Mouse (Mus musculus) kidney, adult 2 months (tissue): ENCODE measurements at regions not wholly inside any gene's neighbourhood (a gene's known extent, or its start where the extent isn't known, plus 50 kb on each side); places are given as distances from the start of the nearest gene placed in this dataset.

Source experiments
- CTCF ChIP-seq: fragments of 200-500 bp; conservative IDR thresholded peaks from 2 replicates; pipeline ENCODE4 v1.5.1; 2011; ENCODE audit warnings: low read depth, mild to moderate bottlenecking, control low read depth, low read length, moderate library complexity, mixed read lengths; ENCODE audit not compliant: insufficient read depth, insufficient read length
- POLR2A ChIP-seq: fragments of 200-500 bp; IDR thresholded peaks from one replicate; pipeline ENCODE4 v1.6.1; 2011; ENCODE audit warnings: low read depth, low read length, control low read depth

GRCm38 (mm10) chr6:49928075-49928474, 105.6 kb downstream of the Npy start:
- TF ChIP-seq CTCF (no peak), POLR2A (no peak)
